Mouse (Mus musculus) bone marrow, adult 2 months (tissue): Measurements from ENCODE around the gene Cyfip2. TPM values are rescaled to one million over a fixed set of nuclear protein-coding genes. Genes with fewer than 3 reads are reported as not detected.
A peak's percentile ranks its signal among the peaks of the same experiment; 100 is the strongest.

Source experiments
- H3K27ac ChIP-seq: fragments of 200-500 bp; 2 replicates; pipeline ENCODE4 v1.5.1; 2012; ENCODE audit warnings: low read depth, mild to moderate bottlenecking, control low read depth, inconsistent platforms, low read length; ENCODE audit not compliant: control insufficient read depth, poor library complexity, insufficient read depth
- H3K4me1 ChIP-seq: fragments of 200-500 bp; 2 replicates; pipeline ENCODE4 v1.6.1; 2011; ENCODE audit warnings: low read length; ENCODE audit not compliant: control insufficient read depth, insufficient read depth
- H3K4me3 ChIP-seq: fragments of 200-500 bp; replicated peaks from 2 replicates; pipeline ENCODE3; 2011; ENCODE audit warnings: mild to moderate bottlenecking, low read depth, low read length, control low read depth; ENCODE audit not compliant: control insufficient read depth
- CTCF ChIP-seq: fragments of 200-500 bp; IDR thresholded peaks from 2 replicates; pipeline ENCODE4 v1.5.1; 2011; ENCODE audit warnings: low read length, control low read depth; ENCODE audit not compliant: control insufficient read depth, insufficient read depth
- POLR2A ChIP-seq: fragments of 200-500 bp; IDR thresholded peaks from 2 replicates; pipeline ENCODE4 v1.6.1; 2011; ENCODE audit warnings: low read depth, mild to moderate bottlenecking, control low read depth, low read length, borderline replicate concordance; ENCODE audit not compliant: control insufficient read depth
- WGBS: fragments of 180-500 bp; shearing (Covaris S2); methylation state at CpG from one replicate; pipeline ENCODE4 v1.1.7; 2018; 5-methylcytosine and 5-hydroxymethylcytosine counted together
- polyA plus RNA-seq: library from polyadenylated mRNA; stranded (reverse); fragments of >200 nt; gene quantifications from 2 replicates; pipeline ENCODE4 v1.2.4, GENCODE M21; 2011; ENCODE audit warnings: low replicate concordance; ENCODE audit not compliant: missing spikeins, insufficient read depth, insufficient read length

The Cyfip2 gene
- polyA plus RNA-seq, 1 experiment: 32.6 TPM

GRCm38 (mm10) chr11:46232803-46233202 is 79.9 kb downstream of the Cyfip2 start:
- TF ChIP-seq CTCF: no peak
- no peak for TF ChIP-seq POLR2A
- H3K27ac ChIP-seq: no peak overlapping the region
- 94% methylated on average over 4 of the region's 4 CpGs for WGBS
- no peaks in the 10 kb centered on the region for H3K4me1 ChIP-seq
- no peak overlapping the region for H3K4me3 ChIP-seq

DNA sequence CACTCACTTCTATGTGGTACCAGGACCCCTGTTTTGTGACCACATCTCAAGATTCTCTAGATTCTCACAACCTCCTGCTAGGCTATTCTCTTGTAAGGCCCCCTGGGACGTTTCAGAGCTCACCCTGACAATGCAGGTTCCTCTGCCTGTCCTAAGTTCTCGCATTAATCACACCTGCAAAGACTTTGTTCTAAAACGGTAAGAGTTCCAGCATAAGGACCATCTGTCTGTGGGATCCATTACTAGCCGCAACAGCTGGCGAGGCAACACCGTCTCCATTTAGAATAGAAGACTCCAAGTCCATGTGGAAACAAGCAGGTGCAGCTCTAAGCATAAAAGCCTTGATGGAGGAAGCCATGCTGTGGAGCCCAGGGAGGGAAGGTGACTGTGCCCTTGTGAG is 82.5 kb downstream of the Cyfip2 start:
- Histone ChIP-seq H3K4me3 (no peak overlapping the region), H3K4me1 (no peaks in the 10 kb centered on the region), H3K27ac (no peak overlapping the region)
- WGBS: 87% methylated on average over 6 of the region's 6 CpGs
- TF ChIP-seq CTCF (no peak), POLR2A (no peak)

DNA sequence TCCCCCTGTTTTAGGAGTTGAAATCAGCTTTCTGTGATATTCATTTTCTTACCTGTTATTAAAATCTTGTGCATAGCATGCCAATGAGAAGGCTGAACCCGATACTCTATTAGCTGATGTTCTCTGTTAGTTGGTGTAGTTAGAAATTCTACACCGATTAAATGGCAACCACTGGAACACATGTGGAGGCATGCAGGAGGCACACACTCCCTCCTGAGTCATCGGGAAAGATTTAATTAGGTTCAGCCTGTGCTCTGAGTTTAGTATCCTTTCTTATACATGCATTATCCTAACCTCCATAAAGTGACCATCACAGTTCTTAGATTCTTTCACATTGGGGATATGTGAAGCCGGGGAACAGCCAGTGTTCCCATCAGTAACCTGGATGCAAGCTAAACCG is 87.3 kb downstream of the Cyfip2 start:
- TF ChIP-seq POLR2A (no peak), CTCF (no peak)
- no peak overlapping the region for H3K27ac ChIP-seq
- no peaks in the 10 kb centered on the region for H3K4me1 ChIP-seq
- 86% methylated on average over 5 of the region's 5 CpGs for WGBS
- no peak overlapping the region for H3K4me3 ChIP-seq

DNA sequence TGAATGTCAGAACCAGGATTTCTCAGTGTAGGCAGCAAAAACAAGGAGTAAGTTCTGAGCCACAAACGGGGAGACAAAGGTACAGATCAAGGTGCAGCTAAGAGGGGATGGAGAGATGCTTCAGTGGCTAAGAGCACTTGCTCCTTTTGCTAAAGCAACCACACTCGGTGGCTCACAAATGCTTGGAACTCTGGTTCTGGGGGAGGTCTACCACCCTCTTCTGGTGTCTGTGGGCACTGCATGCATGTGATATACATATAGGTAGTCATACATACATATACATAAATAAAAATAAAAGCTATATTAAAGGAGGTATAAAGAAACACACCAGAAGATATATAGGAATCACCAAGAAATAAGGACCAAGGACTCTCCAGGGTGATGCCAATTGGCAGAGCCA is 89.1 kb downstream of the Cyfip2 start:
- Histone ChIP-seq H3K27ac (no peak overlapping the region), H3K4me3 (no peak overlapping the region), H3K4me1 (no peaks in the 10 kb centered on the region)
- no peak for TF ChIP-seq CTCF
- TF ChIP-seq POLR2A: no peak
- WGBS: 87% methylated on average over 2 of the region's 2 CpGs

DNA sequence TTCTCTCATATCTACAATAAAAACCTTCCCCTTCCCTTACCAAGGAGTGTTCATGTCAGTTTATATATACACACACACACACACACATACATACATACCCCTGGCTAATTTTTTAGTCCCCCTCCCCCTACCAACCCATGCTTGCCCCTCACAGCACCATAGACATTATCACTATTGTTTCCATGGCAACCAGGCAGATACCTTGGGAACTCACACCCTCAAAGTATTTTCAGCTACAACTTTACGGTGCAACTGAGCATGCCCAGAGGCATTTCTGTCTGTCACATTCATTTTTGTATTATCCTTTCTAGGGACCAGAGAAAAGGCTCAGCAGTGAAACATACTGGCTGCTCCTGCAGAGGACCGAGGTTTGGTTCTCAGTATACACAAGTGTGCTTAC is 92.4 kb downstream of the Cyfip2 start:
- H3K27ac ChIP-seq: no peak overlapping the region
- 91% methylated on average over 2 of the region's 2 CpGs for WGBS

GRCm38 (mm10) chr11:46219380-46219779 is 93.3 kb downstream of the Cyfip2 start:
- TF ChIP-seq CTCF (no peak), POLR2A (no peak)
- H3K27ac ChIP-seq: no peak overlapping the region
- H3K4me1 ChIP-seq: no peaks in the 10 kb centered on the region
- H3K4me3 ChIP-seq: no peak overlapping the region
- WGBS: 80% methylated on average over 9 of the region's 9 CpGs

More for the DNA sequence above, 92.4 kb downstream of the Cyfip2 start:
- Histone ChIP-seq H3K4me3 (no peak overlapping the region), H3K4me1 (no peaks in the 10 kb centered on the region)
- TF ChIP-seq POLR2A: no peak
- TF ChIP-seq CTCF: no peak

GRCm38 (mm10) chr11:46218584-46218983 is 94.1 kb downstream of the Cyfip2 start:
- H3K27ac ChIP-seq: no peak overlapping the region
- H3K4me3 ChIP-seq: no peak overlapping the region
- H3K4me1 ChIP-seq: no peaks in the 10 kb centered on the region
- 79% methylated on average over 5 of the region's 5 CpGs for WGBS
- no peak for TF ChIP-seq CTCF
- TF ChIP-seq POLR2A: no peak

- WGBS: 94% methylated on average over 9 of the region's 9 CpGs
- no peak overlapping the region for H3K27ac ChIP-seq
- TF ChIP-seq CTCF: no peak
Measured at GRCm38 (mm10) chr11:46217686-46218085, 95.0 kb downstream of the Cyfip2 start.

DNA sequence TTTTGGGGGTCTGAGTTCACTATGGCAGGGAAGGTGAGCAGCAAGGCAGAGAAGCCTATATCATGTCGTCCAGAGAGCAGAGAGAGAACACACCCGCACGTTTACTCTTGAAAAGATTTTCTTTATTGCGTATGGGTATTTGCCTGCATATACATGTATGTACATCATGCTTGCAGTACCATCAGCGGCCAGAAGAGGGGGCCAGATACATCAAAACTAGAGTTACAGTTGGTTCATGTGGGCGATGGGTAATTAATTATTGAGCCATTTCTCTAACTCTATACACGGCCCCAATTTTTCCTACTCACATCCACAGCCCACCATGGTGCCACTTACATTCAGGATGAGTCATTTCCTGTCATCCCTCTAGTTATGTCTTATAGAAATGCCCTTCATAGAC is 96.0 kb downstream of the Cyfip2 start:
- Histone ChIP-seq H3K4me3 (no peak overlapping the region), H3K4me1 (no peaks in the 10 kb centered on the region), H3K27ac (no peak overlapping the region)
- WGBS: 78% methylated on average over 7 of the region's 7 CpGs
- TF ChIP-seq POLR2A (no peak), CTCF (no peak)

More at GRCm38 (mm10) chr11:46217686-46218085, 95.0 kb downstream of the Cyfip2 start:
- Histone ChIP-seq H3K4me1 (no peaks in the 10 kb centered on the region), H3K4me3 (no peak overlapping the region)

GRCm38 (mm10) chr11:46215354-46215753 is 97.3 kb downstream of the Cyfip2 start:
- TF ChIP-seq CTCF (peak; percentile 92), POLR2A (no peak)
- H3K27ac ChIP-seq: no peak overlapping the region
- H3K4me1 ChIP-seq: no peaks in the 10 kb centered on the region
- WGBS: 46% methylated on average over 3 of the region's 3 CpGs
- H3K4me3 ChIP-seq: no peak overlapping the region
